Mouse (Mus musculus): Measurements from ENCODE around the gene Prm1. TPM values are rescaled to one million over a fixed set of nuclear protein-coding genes. Genes with fewer than 3 reads are reported as not detected.

The Prm1 gene
- total RNA-seq (2023) = not detected

GRCm38 (mm10) chr16:10805789-10806527 lies at the start of gene Prm1:
Gene Prm1 (minus strand): TSS chr16:10805839.

GRCm38 (mm10) chr16:10834911-10835587 lies 29.4 kb upstream of the Prm1 start, which contains the start of gene Rmi2:
Gene Rmi2 (plus strand): TSS chr16:10835059.

GRCm38 (mm10) chr16:10812865-10813371 lies 7.3 kb upstream of the Prm1 start, which contains the start of gene Gm11172:
Gene Gm11172 (plus strand): TSS chr16:10812915.

GRCm38 (mm10) chr16:10796034-10796433 lies 9.6 kb downstream of the Prm1 start, which contains the start of gene Prm2:
Gene Prm2 (minus strand): TSS chr16:10796134.

GRCm38 (mm10) chr16:10790702-10791101 lies 14.9 kb downstream of the Prm1 start, which contains the start of gene Prm3:
Gene Prm3 (minus strand): TSS chr16:10790914.

GRCm38 (mm10) chr16:10788271-10788670 lies 17.4 kb downstream of the Prm1 start, which contains the start of gene Tnp2:
Gene Tnp2 (minus strand): TSS chr16:10788660.

GRCm38 (mm10) chr16:10785371-10786231 lies 20.0 kb downstream of the Prm1 start, which contains the start of gene Socs1:
Gene Socs1 (minus strand): TSS chr16:10785536.

Other genes starting within 250 kb of the Prm1 start
- 18.6 TPM for gene Socs1, start 20.3 kb downstream of the Prm1 start, total RNA-seq (2023)
- not detected for gene Tnp2, start 17.2 kb downstream of the Prm1 start, total RNA-seq (2023)
- not detected for gene Prm3, start 14.9 kb downstream of the Prm1 start, total RNA-seq (2023)
- not detected for gene Prm2, start 9.7 kb downstream of the Prm1 start, total RNA-seq (2023)
- not detected for gene Gm11172, start 7.1 kb upstream of the Prm1 start, total RNA-seq (2023)
- gene Rmi2, start 29.2 kb upstream of the Prm1 start, total RNA-seq (2023) = 3.5 TPM

Data from CD4-positive naive resting alpha-beta T cell, adult 76 days (primary cell).